Mouse (Mus musculus) stomach, postnatal 0 days (tissue): Measurements from ENCODE around the gene Rnf24. TPM values are rescaled to one million over a fixed set of nuclear protein-coding genes. Genes with fewer than 3 reads are reported as not detected.
"Not testable (repeated sequence)": the region's sequence is repeated elsewhere in the genome, so short reads cannot be mapped to it uniquely, and the experiment has no call there.

Experiments used
- ATAC-seq: fragments of 200-750 bp; cut with Nextera tagmentation; 2 replicates; pipeline ENCODE4 v1.8.0; 2017; ENCODE audit not compliant: low FRiP score, low TSS enrichment
- DNase-seq: peaks from one replicate; pipeline ENCODE4 v3.0.0-alpha.2; 2016; ENCODE audit warnings: low spot score
- H3K27ac ChIP-seq: fragments of 300-500 bp; sonication (generic); replicated peaks from 2 replicates; pipeline ENCODE4 v1.5.1; 2014; ENCODE audit warnings: mild to moderate bottlenecking, control low read depth
- H3K27me3 ChIP-seq: fragments of 300-500 bp; sonication (generic); 2 replicates; pipeline ENCODE4 v1.6.1; 2014; ENCODE audit warnings: low read length; ENCODE audit not compliant: control insufficient read depth, insufficient read depth
- H3K36me3 ChIP-seq: fragments of 300-500 bp; sonication (generic); 2 replicates; pipeline ENCODE4 v1.6.1; 2014; ENCODE audit warnings: low read length, mixed read lengths; ENCODE audit not compliant: control insufficient read depth, insufficient read depth
- H3K4me1 ChIP-seq: fragments of 300-500 bp; sonication (generic); replicated peaks from 2 replicates; pipeline ENCODE4 v1.6.1; 2014; ENCODE audit warnings: antibody characterized with exemption; ENCODE audit not compliant: control insufficient read depth, insufficient read depth
- H3K4me2 ChIP-seq: fragments of 300-500 bp; sonication (generic); replicated peaks from 2 replicates; pipeline ENCODE4 v1.6.1; 2014; ENCODE audit warnings: low read depth, mild to moderate bottlenecking, control low read depth, moderate library complexity
- H3K4me3 ChIP-seq: fragments of 300-500 bp; sonication (generic); 2 replicates; pipeline ENCODE4 v1.5.1; 2014; ENCODE audit warnings: low read depth, low read length, control low read depth
- H3K9ac ChIP-seq: fragments of 300-500 bp; sonication (generic); 2 replicates; pipeline ENCODE4 v1.6.1; 2014; ENCODE audit warnings: mild to moderate bottlenecking, low read length, control low read depth, mixed read lengths
- H3K9me3 ChIP-seq: fragments of 300-500 bp; sonication (generic); 2 replicates; pipeline ENCODE4 v1.6.1; 2016; ENCODE audit warnings: low read length; ENCODE audit not compliant: control insufficient read depth
- CTCF ChIP-seq: IDR thresholded peaks from 2 replicates; pipeline ENCODE4 v1.5.1; 2016; ENCODE audit warnings: antibody characterized with exemption, low read depth, mild to moderate bottlenecking, moderate library complexity
- EP300 ChIP-seq: optimal IDR thresholded peaks from 2 replicates; pipeline ENCODE3; 2016; ENCODE audit warnings: antibody characterized with exemption
- WGBS: fragments of 180-500 bp; shearing (Covaris S2); extraction: QIAGEN DNeasy Blood & Tissue Kit; methylation state at CpG from one replicate; pipeline ENCODE4 v1.1.7; 2014; 5-methylcytosine and 5-hydroxymethylcytosine counted together
- polyA plus RNA-seq: library from polyadenylated mRNA; unstranded; fragments of >200 nt; fragmentation: Nextera tagmentation; extraction: Ambion mirVana; gene quantifications from 2 replicates; pipeline ENCODE4 v1.2.1, GENCODE M21; 2015

The Rnf24 gene
- polyA plus RNA-seq, 1 experiment from 2014 or later = 1.3 TPM

DNA sequence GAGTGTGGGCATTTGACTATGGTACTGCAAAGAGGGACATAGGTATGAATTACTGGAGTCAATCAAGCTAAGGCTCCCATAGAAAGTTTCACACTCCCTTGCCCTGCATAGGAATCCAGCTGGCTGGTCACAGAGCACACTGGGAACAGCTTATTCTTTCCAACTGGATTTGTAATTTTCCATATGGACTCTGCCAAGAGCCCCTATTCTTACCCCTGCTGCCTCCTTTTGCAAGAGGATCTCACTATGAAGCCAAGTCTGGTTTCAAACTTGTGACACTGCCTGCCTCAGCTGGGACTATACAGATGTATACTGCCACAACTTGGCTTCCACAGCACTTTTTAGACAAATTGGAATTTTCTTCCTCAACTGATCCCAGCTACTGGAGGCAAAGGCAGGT is 51.1 kb downstream of the Rnf24 start:
- Histone ChIP-seq H3K27ac (no peak overlapping the region), H3K4me3 (no peak overlapping the region), H3K36me3 (peaks cover 10% of the 10 kb centered on the region), H3K4me1 (no peaks in the 10 kb centered on the region), H3K4me2 (no peak overlapping the region), H3K9me3 (no peaks in the 10 kb centered on the region), H3K27me3 (no peaks in the 10 kb centered on the region), H3K9ac (no peak overlapping the region)
- TF ChIP-seq EP300 (no peak), CTCF (no peak)
- ATAC-seq (no peak), DNase-seq (no peak)

DNA sequence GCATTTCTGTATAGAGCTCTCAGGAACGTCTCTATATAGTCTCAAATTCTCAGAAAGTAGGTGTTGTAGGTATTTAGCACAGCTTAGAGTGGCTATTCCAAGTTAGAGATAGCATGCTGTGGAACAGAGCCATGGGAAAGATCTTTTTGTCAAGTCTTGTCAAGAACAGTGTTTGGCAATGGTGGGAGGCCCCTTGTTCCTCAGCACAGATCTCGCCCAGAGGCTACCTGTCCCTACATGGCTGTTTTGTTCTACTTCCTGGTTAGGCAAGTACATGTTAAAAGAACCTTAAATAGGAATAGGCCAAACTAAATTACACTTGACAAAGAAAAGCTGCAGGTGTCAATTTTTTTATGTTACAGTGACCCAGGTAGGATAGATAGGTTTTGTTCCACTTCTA is 52.2 kb downstream of the Rnf24 start:
- H3K27me3 ChIP-seq = no peaks in the 10 kb centered on the region
- 48% methylated on average over 2 of the region's 2 CpGs for WGBS
- no peaks in the 10 kb centered on the region for H3K4me1 ChIP-seq
- H3K4me3 ChIP-seq = no peak overlapping the region
- ATAC-seq (no peak), DNase-seq (no peak)
- TF ChIP-seq EP300 = no peak
- H3K27ac ChIP-seq = peak overlapping the region; percentile 20; the same call in 1 of the 2 replicates
- peaks cover 19% of the 10 kb centered on the region for H3K36me3 ChIP-seq
- H3K9me3 ChIP-seq = no peaks in the 10 kb centered on the region
- no peak overlapping the region for H3K9ac ChIP-seq
- H3K4me2 ChIP-seq = no peak overlapping the region

GRCm38 (mm10) chr2:131298674-131299073 is 54.0 kb downstream of the Rnf24 start:
- H3K36me3 ChIP-seq = peaks cover 23% of the 10 kb centered on the region
- not testable (repeated sequence) for H3K27me3 ChIP-seq, H3K4me1 ChIP-seq, H3K9ac ChIP-seq, ATAC-seq, H3K4me2 ChIP-seq, H3K27ac ChIP-seq, DNase-seq, H3K4me3 ChIP-seq, H3K9me3 ChIP-seq
- 76% methylated on average over 7 of the region's 7 CpGs for WGBS

DNA sequence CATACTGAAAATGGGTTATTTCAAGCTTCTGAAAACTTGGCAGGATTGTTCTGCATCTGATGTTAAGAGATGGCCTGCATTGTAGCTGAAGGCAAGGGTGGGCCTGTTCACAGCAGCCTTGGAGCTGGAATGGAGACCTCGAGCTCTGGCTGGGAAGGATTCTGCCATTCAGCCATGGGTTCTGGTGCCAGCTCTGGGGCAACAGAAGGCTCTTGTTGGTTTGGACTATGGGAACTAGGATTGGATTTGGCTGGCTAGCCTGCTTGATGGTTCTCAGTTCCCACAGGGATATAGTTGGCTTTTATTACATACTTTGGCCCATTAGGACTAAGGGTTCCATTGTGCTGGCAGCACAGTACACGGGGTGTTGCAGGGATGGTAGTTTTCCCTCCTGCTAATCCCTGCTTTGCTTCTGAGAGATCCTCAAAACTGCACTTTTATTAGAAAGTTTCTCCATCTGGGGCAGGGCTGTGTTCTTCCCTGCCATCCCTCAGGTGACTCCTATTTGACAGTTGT is 55.9 kb downstream of the Rnf24 start:
- H3K9ac ChIP-seq = no peak overlapping the region
- H3K4me2 ChIP-seq = no peak overlapping the region
- ATAC-seq = no peak
- H3K36me3 ChIP-seq = peaks cover 35% of the 10 kb centered on the region
- no peaks in the 10 kb centered on the region for H3K4me1 ChIP-seq
- H3K27me3 ChIP-seq = no peaks in the 10 kb centered on the region
- H3K27ac ChIP-seq = no peak overlapping the region
- no peak for TF ChIP-seq EP300
- no peak for TF ChIP-seq CTCF
- WGBS = 85% methylated on average over 2 of the region's 2 CpGs
- no peak for DNase-seq
- H3K4me3 ChIP-seq = no peak overlapping the region
- H3K9me3 ChIP-seq = no peaks in the 10 kb centered on the region

- no peak overlapping the region for H3K27ac ChIP-seq
- H3K9me3 ChIP-seq = no peaks in the 10 kb centered on the region
- H3K4me1 ChIP-seq = no peaks in the 10 kb centered on the region
- no peak for TF ChIP-seq EP300
- TF ChIP-seq CTCF = no peak
- H3K9ac ChIP-seq = no peak overlapping the region
- H3K36me3 ChIP-seq = peaks cover 26% of the 10 kb centered on the region
- H3K4me2 ChIP-seq = no peak overlapping the region
- DNase-seq (no peak), ATAC-seq (no peak)
- H3K4me3 ChIP-seq = no peak overlapping the region
- H3K27me3 ChIP-seq = no peaks in the 10 kb centered on the region
Measured at GRCm38 (mm10) chr2:131290669-131291068, 62.0 kb downstream of the Rnf24 start.

- Histone ChIP-seq H3K27me3 (no peaks in the 10 kb centered on the region), H3K4me2 (no peak overlapping the region), H3K36me3 (peaks cover 6% of the 10 kb centered on the region), H3K27ac (no peak overlapping the region), H3K9ac (no peak overlapping the region), H3K9me3 (no peaks in the 10 kb centered on the region), H3K4me3 (no peak overlapping the region), H3K4me1 (no peaks in the 10 kb centered on the region)
- DNase-seq (no peak), ATAC-seq (no peak)
- 86% methylated on average over 1 of the region's 1 CpGs for WGBS
- TF ChIP-seq CTCF (peak; percentile 53), EP300 (no peak)
Measured at GRCm38 (mm10) chr2:131286276-131286675, 66.4 kb downstream of the Rnf24 start.

- Histone ChIP-seq H3K9ac (no peak overlapping the region), H3K4me1 (no peaks in the 10 kb centered on the region), H3K27ac (no peak overlapping the region), H3K36me3 (peaks cover 9% of the 10 kb centered on the region; the same call in 1 of the 2 replicates), H3K4me2 (no peak overlapping the region), H3K27me3 (no peaks in the 10 kb centered on the region), H3K4me3 (no peak overlapping the region), H3K9me3 (no peaks in the 10 kb centered on the region)
- DNase-seq (no peak), ATAC-seq (no peak)
- no peak for TF ChIP-seq CTCF
- WGBS = 100% methylated on average over 1 of the region's 1 CpGs
Measured at GRCm38 (mm10) chr2:131281596-131281995, 71.1 kb downstream of the Rnf24 start.
